19 mouse cellular contexts compared by ENCODE assay signal in the genomic region with DNA sequence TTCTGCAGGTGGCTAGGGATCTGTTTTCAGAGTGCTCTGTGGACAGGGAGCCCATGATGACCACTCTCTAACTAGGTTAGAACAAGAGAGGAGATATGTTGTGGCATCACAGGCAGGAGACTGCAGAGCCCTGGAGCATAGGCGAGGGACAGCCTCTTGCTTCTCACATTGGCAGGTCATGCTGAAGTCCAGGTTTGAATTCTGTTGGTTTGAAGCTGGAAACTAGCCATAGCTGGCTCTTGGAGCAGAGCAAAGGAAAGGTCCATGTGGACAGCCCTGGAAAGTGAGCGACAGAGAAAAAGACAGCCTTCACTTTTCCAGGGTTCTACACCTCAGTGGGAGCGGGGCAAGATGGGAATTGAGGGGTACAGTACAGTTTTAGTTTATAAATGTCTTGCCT.
"Had no signal": no experiment of that assay in that cellular context is flagged by ENCODE, and none has a peak within 500 bp of the region (broad histone marks: within the 10 kb centered on the region; RNA-seq: fewer than 3 reads in every experiment).

No protein-coding gene starts in this region.

- H3K9ac ChIP-seq: liver, postnatal 0 days; lung, embryonic 15.5 days; midbrain, embryonic 13.5 days; midbrain, embryonic 15.5 days; neural tube, embryonic 12.5 days; stomach, embryonic 15.5 days had no signal

- H3K4me2 ChIP-seq: lung, embryonic 15.5 days; midbrain, embryonic 11.5 days; midbrain, embryonic 13.5 days; midbrain, embryonic 15.5 days; neural tube, embryonic 12.5 days; stomach, embryonic 15.5 days had no signal

- H3K36me3 ChIP-seq: lung, embryonic 15.5 days; midbrain, embryonic 15.5 days; neural tube, embryonic 12.5 days; stomach, embryonic 15.5 days had no signal

- H3K4me3 ChIP-seq: lung, embryonic 15.5 days; megakaryocyte, embryonic 14.5 days; midbrain, embryonic 13.5 days; midbrain, embryonic 15.5 days; neural tube, embryonic 12.5 days; stomach, embryonic 15.5 days had no signal

- H3K9me3 ChIP-seq: lung, embryonic 15.5 days; midbrain, embryonic 13.5 days; midbrain, embryonic 15.5 days; neural tube, embryonic 12.5 days; stomach, embryonic 15.5 days had no signal

- DNase-seq: liver, postnatal 0 days; lung, adult 2 months; lung, postnatal 14 days; lung, postnatal 36 days; right cerebral cortex, postnatal 25 days; right cerebral cortex, postnatal 4 days; thymus, adult 2 months; thymus, postnatal 25 days; thymus, postnatal 4 days had no signal

- H3K27me3 ChIP-seq: lung, embryonic 15.5 days; midbrain, embryonic 13.5 days; midbrain, embryonic 15.5 days; stomach, embryonic 15.5 days had no signal

- ATAC-seq: liver, postnatal 0 days; lung, postnatal 0 days; midbrain, embryonic 13.5 days; midbrain, embryonic 15.5 days had no signal

- H3K4me1 ChIP-seq: megakaryocyte, embryonic 14.5 days had no signal

- H3K27ac ChIP-seq: lung, embryonic 15.5 days; macrophage; midbrain, embryonic 13.5 days; midbrain, embryonic 15.5 days; neural tube, embryonic 12.5 days; stomach, embryonic 15.5 days; stomach, postnatal 0 days had no signal
